Mouse (Mus musculus): ENCODE results near the gene Ccr7.

Ccr7 gene

DNA sequence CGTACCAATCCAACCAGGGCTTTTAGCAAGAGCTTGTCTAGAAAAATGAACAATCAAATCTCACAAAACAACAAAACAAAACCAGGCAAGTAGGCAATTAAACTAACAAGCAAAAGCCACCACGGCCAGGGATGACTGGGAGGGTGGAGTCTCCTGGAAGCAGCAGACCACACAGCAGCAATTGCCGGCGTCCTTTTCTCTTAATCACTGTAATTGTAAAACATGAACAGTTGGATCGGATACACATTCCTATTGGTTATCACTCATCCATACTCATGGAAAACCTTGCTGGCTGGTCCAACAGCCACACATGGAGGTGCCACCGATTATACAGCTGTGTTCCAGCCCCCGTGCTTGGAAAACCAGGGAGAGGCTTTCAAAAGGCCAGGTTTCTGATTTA is 37.0 kb downstream of the Ccr7 start:
- no peak for DNase-seq (ENCODE audit: low read depth, low spot score)

DNA sequence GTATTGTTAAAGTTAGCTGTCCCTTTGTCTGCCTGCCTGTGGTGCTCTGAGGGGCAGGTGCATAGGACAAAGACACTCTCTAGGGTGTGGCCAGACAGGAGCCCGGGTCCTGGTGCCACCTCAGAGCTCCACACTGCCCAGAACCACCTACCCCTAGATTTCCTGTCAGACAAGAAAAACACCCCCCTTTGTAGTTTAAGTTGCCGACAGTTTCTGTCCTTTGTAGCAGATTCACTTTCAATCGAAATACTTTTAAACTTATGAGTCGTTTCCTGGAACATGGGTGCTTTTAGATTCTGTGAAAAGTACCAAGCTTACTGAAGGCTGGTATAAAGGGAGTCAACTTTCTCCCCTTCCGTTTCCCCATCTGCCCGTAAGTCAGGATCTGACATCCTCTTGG is 38.9 kb downstream of the Ccr7 start:
- no peak for DNase-seq (ENCODE audit: low read depth, low spot score)

DNA sequence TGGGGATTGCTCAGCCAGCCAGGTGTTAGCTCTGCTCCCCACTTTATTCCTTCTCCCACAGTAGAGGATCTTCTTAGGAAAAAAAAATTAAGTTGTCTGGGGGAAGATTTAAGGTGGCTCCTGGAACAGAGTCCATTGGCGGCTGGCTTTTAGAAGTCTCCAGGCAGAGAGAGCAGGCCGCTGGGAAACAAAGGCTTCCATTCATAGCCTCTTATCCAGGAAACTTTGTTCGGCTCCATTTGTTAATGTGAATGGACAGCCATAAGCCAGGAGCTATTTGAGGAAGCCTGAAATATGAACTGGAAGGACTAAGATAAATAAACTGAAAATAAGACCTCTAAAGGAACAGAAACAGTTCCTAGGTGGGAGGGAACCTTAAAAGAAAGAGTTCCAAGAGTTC is 41.8 kb downstream of the Ccr7 start:
- DNase-seq (ENCODE audit: low read depth, low spot score), result no peak

DNA sequence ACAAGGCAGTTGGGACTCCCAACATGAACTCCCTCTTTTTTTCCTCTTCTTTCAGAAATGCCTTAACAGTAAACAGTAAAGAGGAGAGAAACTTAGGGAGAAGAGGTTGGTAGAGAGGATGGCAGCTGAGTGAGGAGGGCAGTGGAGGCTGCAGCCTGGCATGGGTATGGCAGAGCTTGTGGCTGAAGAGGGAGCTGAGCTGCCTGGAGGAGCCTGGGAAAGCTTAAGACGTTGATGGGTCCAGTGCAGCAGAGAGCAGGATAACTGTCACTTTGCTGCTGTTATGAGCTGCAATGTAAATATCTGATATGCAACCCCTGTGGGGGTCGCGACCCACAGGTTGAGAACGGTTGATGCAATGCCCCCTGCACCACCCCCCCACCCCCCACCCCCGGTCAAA is 42.2 kb downstream of the Ccr7 start:
- DNase-seq (ENCODE audit: low read depth, low spot score), result no peak

DNA sequence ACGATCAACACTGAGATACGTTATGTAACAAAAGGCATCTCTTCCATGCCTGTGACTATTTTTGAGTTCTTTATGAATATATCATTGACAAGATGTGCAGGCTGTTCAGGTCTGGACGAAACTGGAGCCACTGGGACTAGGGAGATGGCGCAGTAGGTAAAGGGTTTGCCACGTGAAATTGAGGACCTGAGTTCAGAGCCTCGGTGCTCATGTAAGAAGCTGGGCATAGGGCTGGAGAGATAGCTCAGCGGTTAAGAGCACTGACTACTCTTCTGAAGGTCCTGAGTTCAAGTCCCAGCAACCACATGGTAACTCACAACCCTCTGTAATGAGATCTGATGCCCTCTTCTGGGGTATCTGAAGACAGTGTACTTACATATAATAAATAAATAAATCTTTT is 43.2 kb downstream of the Ccr7 start:
- no peak for DNase-seq (ENCODE audit: low read depth, low spot score)

DNA sequence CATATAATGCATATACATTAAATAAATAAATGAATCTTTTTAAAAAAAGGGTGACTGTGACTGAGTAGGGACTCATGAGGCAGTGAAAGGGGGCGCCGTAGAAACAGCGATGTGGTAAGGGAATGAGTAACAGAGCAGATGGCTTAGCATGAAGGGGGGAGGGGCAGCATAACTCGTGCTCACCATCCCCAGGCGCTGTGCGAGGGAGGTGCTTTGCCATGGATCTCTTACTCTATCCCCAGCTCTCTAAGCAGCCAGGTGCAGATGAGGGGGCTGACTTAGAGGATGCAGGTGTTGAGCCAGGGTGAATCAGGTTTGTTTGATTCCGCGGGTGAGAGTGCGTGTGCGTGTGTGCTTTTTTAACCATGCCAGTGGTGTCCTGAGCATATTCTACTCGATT is 43.7 kb downstream of the Ccr7 start:
- DNase-seq (ENCODE audit: low read depth, low spot score), result no peak

DNA sequence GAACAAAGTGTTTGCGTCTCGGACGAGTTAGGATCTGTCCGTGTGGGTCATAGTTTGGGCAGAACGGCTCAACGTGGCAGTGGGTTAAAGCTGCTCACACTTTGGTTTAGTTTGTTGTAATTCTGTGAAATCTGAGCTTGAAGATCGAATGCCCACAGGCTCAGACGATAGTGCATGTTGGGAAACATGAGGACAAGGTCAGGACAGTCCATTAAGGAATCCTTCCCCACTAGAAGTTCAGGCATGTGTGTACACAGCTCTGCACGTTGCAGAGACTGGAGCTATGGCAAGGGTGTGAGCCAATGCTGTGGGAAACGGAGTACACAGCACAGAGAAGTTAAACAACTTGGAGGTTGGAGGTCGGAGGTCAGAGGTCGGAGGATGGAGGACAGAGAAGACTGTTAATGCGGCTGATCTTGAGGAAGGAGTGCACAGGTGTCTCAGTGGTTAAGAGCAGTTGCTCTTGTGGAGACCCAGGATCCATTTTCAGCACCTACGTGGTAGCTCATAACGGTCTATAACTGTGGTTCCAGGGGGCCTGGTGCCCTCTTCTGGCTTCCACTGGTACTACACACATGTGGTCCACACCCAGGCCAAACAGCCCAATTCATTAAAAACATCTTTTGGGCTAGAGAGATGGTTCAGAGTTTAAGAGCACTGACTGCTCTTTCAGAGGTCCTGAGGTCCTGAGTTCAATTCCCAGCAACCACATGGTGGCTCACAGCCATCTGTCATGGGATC is 44.3 kb downstream of the Ccr7 start:
- no peak for DNase-seq (ENCODE audit: low read depth, low spot score)

DNA sequence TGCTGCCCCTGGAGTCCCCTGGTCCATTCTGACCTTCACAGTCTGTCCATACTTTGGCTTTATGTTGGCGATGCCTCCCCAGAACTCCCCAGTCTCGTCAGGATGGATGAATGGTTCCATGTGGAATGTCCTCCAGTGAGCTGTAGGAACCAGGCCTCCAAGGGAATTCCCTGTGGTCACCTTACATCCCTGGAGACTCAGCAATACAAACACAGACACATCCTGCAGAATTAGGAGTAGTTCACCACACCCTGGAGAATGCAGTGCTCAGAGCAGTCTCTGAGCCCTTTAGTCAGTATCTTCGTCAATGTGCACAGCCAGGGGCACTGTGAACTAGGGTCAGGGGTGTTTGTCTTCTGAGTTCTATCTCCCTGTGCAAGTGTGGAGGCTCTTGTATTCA is 46.6 kb downstream of the Ccr7 start:
- no peak for DNase-seq (ENCODE audit: low read depth, low spot score)

DNA sequence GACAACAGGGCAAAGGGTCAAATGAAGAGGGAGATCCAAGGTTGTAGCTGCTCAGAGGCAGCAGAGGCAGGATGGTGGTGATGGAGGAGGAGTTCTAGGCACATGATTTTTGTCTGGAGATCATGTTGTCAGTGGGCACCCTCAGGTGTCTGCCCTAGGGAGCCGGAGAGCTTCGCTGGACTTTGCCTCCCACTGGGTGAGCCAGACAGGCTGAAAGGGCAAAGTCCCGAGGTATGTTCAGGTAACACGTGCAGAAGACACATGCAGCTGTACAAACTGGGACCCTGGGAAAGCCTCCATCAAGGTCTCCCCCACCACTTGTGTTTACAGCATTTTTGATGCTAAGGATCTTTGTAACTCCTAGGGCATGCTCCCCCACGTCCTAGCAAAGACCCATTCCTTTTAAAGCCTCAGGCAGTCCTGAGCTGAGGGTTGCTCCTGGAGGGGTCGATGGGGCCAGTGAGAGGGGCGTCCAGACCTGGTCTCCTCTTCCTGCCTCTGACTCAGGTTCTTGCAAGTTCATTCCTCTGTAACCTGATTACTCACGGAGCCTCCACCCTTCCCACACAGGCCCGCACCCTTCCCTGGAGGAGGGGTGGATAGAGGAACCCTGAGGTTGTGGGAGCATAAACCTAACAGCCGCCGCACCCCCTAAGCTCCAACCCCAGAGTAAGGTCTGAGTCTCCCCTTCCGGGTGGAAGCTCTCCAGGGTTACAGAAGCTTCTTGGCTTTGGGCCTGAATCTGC is 48.7 kb downstream of the Ccr7 start:
- DNase-seq (ENCODE audit: low read depth, low spot score), result no peak

DNA sequence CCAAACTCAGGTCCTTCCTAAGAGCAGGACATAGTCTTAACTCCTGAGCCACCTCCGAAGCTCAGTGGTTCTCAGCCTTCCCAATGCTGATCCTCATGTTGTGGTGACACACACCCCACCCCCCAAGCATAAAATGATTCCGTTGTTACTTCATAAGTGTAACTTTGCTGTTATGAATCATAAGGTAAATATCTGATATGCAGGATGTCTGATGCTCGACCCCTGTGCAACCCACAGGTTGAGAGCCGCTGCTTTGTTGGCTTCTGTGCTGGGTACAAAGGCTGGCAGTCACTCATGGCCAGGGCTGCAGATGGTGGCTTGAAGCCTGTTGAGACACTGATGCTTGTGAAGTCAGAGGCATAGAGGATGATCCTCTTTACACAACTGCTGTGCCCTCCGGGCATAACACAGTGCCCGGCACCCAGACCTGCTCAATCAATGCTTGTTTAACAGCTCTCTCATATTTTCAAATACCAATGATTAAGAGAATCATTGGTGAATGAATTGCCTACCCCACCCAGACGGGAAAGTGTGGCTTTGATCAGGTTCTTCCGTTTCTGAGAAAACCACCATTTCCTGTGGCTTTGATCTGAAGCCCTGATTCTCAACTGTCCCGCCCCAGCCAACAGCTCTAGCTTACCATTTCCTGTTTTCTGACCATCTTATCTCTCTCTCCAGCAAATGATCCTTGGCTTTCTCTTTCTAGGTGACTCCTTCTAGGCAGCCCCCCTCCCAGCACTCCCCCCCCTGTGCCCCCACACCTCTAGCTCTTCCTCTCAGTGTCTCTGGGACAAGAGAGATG is 50.1 kb downstream of the Ccr7 start:
- no peak for DNase-seq (ENCODE audit: low read depth, low spot score)

DNA sequence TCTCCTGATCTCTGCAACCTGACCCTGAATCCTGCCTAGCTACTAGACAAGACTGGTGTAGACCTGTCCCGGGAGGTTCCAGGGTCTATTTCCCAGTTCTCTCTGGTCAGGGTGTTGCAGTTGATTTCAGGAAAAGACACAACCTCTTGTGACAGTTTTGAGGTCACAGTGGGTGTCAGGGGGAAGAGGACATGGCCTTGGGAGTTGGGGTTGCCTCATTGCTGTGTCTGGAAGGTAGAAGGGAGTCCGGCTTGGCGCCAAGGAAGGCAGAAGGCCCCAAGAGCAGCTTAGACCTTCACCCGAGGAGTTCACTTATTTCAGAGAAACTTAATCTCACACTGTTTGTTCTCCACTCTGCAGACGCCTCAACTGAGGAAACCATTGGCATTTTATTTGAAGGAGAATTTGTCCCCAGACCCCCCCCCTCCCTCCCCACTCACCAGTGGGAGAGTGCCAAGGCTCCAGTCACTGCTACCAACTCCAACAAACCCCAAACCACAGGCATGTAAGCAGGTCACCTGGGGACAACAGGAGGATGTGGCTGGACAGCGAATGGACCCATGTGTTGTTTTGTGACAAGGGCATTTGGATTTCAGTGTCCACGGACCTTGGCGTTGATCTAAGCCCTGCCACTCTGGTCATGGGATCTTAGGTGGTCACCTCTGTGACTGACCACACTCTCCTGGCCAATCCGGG is 52.2 kb downstream of the Ccr7 start:
- DNase-seq (ENCODE audit: low read depth, low spot score), result no peak

DNA sequence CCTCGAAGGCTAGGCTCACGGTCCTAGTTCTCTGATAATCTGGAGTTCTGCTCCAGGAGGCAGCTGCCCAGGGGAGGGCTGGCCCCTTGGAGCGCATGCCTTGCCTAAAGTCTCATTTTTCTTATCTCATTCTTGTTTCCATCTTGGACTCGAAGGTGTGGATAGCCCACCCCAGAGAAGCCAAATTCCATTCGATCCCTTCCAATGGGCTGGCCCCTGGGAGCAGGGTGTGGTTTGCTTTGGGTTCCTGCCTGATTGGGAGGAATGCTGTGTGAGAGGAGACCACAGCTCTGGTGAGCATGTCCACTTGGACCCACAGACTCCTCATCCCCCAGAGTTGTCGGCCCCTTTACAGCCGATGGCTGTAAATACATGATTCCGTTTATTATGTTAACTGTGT is 53.2 kb downstream of the Ccr7 start:
- no peak for DNase-seq (ENCODE audit: low read depth, low spot score)

DNA sequence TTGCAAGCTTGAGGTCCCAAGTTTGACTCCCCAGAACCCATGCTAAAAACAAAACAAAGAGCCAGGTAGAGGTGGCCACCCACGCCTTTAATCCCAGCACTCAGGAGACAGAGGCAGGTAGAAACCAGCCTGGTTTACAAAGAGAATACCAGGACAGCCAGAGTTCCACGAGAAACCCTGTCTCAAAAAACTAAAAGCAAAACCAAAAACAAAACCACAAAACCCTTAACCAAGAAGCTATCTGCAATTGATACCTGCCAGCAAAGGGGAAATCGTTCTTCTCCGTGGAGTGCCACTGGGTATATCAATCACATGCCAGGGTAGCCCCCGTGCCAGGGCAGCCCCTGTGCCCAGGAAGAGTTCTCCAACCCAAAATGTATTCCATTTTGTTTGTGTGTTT is 54.7 kb downstream of the Ccr7 start:
- DNase-seq (ENCODE audit: low read depth, low spot score), result no peak

DNA sequence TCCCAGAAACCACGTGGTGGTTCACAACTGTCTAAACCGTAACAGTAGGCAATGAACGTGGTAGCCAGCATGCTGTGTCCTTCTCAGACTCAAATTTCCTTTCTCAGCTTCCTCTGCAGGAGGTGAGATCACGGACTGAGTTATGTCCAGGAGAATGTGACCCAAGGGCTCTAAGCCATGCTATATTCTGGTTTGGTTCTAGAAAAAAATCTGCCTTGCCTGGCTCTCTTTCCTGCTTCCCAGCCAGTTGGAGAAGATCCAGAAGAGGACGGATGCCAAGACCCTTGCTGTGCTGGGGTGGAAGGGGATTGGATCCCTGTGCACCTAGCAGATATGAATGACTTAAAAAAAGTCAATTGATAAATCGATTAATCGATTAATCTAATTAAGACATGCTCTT is 55.4 kb downstream of the Ccr7 start:
- no peak for DNase-seq (ENCODE audit: low read depth, low spot score)

DNA sequence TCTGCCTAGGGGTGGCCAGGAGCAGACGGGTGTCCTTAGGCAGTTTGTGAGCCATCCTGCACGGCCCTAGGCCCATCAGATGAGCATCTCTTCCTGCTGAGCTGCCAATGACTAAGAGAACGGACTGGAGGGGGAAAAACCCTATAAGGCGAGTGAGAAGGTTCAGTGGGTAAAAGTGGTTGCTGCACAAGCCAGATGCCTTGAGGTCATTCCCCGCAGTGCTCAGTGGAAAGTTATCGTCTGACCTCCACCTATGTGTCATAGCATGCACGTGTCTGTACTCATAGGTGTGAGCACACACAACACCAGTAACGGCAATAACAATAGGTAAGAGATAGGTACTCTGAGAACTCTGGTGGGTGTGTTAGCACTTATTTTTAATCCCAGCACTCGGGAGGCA is 56.0 kb downstream of the Ccr7 start:
- DNase-seq (ENCODE audit: low read depth, low spot score), result no peak

DNA sequence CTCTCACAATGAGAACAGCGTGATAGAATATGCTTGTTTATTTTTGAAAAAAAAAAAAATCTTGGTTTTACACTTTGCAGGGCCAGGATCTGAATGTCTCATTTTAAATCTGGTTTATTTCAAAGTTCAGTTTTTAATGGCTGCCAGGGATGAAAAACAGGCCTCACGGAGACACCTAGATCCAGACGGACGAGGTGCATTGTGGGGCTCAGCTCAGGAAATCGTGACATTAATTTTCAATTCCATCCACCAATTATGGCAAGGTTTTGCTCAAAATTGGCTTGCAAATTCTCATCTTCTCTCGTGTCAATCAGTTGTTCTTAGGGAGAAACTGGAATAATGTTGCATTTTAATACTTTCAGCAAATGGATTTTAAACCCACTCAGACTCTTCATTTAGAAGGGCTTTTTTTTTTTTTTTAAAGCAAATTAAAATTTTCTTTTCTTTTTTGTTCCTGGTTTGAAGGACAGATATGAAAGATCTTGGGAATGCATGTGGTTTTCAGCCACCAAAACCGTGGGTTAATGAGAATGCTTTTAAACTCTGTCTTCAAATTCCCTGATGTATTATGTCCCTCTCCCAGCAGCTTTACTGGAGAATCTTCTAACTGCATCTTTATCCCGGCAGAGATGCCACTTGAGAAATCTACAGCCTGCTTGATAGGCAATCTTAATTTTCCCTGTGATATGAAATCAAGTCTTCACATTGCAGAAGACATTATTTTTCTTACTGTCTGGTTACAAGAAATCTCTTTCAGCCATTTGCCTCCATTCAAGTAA is 57.7 kb downstream of the Ccr7 start:
- no peak for DNase-seq (ENCODE audit: low read depth, low spot score)

DNA sequence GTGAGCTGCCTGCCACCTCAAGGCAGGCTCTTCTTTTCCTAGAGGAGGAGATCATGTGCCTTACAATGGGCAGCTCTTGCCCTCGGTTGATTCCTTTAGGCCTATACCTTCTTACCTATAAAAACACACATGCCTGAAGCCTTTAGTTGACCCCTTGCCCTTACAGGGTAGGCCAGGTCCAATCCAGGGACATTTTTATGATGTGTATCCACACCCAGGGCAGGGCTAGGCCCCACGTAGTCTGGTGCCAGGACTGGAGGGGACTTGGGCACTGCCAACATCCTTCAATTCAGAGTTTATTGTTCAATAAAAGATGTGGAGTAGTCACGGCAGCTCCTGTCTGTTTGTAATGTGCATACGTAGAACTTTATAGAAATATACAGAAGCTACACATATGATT is 58.5 kb downstream of the Ccr7 start:
- no peak for DNase-seq (ENCODE audit: low read depth, low spot score)

DNA sequence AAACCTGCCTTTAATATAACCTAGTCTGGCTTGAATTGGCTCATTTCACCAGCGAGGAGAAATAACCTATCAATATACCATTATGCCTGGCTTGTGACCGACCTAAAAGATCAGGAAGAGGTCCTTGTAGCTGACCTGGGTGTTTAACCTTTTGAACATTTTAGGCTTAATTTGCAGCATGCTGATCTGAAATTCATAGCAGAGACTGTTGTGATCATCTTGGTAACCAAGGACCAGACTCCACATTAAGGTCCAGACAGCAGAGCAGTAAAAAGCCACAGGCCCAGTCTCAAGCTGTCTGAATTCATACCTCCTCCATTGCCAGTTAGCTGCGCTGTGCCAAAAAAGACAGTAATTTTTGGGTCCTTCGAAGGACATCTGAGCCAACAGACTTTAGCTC is 59.1 kb downstream of the Ccr7 start:
- DNase-seq (ENCODE audit: low read depth, low spot score), result no peak

DNA sequence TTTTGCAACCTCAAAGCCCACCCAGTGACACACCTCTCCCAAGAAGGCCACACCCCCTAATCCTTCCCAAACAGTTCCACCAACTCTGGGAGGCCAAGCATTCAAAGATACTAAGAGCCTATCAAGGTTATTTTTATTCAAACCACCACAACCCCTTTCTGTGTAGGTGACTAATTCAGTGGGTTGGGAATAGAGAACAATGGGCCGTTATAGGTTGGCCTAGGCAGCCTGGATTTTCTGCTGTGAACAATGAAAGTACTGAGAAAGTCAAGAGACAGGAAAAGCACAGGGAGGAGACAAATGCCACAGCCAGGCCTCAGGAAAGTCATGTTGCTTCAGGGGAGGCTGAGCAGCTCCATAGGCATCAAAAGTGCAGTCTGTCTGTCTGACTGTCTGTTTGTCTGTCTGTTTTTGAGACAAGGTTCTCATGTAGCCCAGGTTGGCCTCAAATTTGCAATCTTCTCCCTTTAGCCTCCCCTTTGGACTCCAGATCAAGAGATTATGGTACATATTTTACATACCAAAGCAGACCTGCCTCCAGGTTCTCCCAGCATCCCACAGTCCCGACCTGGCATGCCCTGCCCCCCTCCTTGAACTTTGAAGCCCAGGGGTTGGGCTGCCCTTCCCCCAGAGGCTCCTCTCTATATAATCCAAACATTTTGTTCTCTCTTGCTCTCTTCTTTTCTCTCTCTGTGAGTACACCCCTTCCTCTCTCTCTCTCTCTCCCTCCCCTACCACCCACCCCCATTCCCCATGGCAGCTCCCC is 59.8 kb downstream of the Ccr7 start:
- DNase-seq (ENCODE audit: low read depth, low spot score), result no peak

Measured in retina, postnatal 7 days (tissue).